Mouse (Mus musculus) thymus, adult 2 months (tissue): ENCODE results near the gene Epn3.

Source experiments
- CTCF ChIP-seq: fragments of 200-500 bp; IDR thresholded peaks from 2 replicates; pipeline ENCODE4 v1.5.1; 2012; ENCODE audit warnings: mild to moderate bottlenecking, control low read depth, low read length, moderate library complexity, borderline replicate concordance; ENCODE audit not compliant: control insufficient read depth, poor library complexity, insufficient read depth; ENCODE audit errors: extremely low read depth
- POLR2A ChIP-seq: fragments of 200-500 bp; IDR thresholded peaks from 2 replicates; pipeline ENCODE4 v1.6.1; 2012; ENCODE audit warnings: mild to moderate bottlenecking, low read length, control low read depth, moderate library complexity; ENCODE audit not compliant: control insufficient read depth, poor library complexity, insufficient read depth; ENCODE audit errors: extremely low read depth

DNA sequence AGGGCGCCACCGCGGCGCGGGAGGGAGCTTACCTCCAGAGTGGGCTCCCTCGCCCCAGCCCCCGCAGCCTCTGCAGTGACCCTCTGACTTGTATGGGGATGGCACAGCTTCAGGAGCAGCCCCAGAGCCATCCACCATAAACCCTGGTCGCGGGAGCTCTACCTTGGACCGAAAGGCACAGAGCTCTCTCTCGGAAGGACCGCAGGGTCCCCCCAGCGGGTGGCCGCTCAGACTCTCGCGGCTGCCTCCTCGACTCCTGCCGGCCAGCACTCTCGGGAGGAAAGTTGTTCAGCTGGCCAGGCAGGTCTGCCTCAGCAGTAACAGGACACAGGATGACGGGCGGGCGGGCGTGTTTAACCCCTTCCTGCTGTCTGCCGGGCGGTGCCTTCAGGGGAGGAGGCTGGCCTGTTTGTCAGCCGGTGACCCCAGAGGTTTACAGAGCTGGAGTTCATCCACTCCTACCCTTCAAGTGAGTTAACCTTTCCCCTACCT, at the start of gene Epn3:
- TF ChIP-seq POLR2A (no peak), CTCF (no peak)
